Mouse (Mus musculus) mature B cell (primary cell): ENCODE results near the gene Fut9.

Source experiments
- in situ Hi-C: fragments of 300-500 bp; cut with MboI; formaldehyde crosslinking; loops from 2 replicates; pipeline ENCODE4 v1.14.3; 2019

The Fut9 gene

GRCm38 (mm10) chr4:25645580-25645979 is 154.5 kb downstream of the Fut9 start:
- in situ Hi-C loops, result no loop called here

- in situ Hi-C loops, result no loop called here
These were observed 158.1 kb downstream of the Fut9 start for GRCm38 (mm10) chr4:25641993-25642392.

- in situ Hi-C loops, result no loop called here
These were observed 166.8 kb downstream of the Fut9 start for GRCm38 (mm10) chr4:25633262-25633661.

- in situ Hi-C loops, result no loop called here
These were observed 171.9 kb downstream of the Fut9 start for GRCm38 (mm10) chr4:25628113-25628512.

- in situ Hi-C loops, result no loop called here
These were observed 172.6 kb downstream of the Fut9 start for GRCm38 (mm10) chr4:25627467-25627866.

- in situ Hi-C loops, result no loop called here
These were observed 173.0 kb downstream of the Fut9 start for GRCm38 (mm10) chr4:25627039-25627438.

GRCm38 (mm10) chr4:25623176-25623575 is 176.9 kb downstream of the Fut9 start:
- in situ Hi-C loops, result no loop called here

GRCm38 (mm10) chr4:25617301-25617700 is 182.7 kb downstream of the Fut9 start:
- in situ Hi-C loops, result no loop called here

- in situ Hi-C loops, result no loop called here
These were observed 186.6 kb downstream of the Fut9 start for GRCm38 (mm10) chr4:25613426-25613825.

GRCm38 (mm10) chr4:25610481-25610880 is 189.6 kb downstream of the Fut9 start:
- in situ Hi-C loops, result no loop called here

GRCm38 (mm10) chr4:25593218-25593617 is 206.8 kb downstream of the Fut9 start:
- in situ Hi-C loops, result no loop called here
